Mouse (Mus musculus) MEL (cell line): ENCODE measurements at regions not wholly inside any gene's neighbourhood (a gene's known extent, or its start where the extent isn't known, plus 50 kb on each side); places are given as distances from the start of the nearest gene placed in this dataset.

Source experiments
- DNase-seq: peaks from one replicate; pipeline ENCODE4 v3.0.0; 2011; ENCODE audit warnings: low read depth, low spot score
- H3K27ac ChIP-seq: 2 replicates; pipeline ENCODE4 v1.5.1; 2012; ENCODE audit warnings: low read depth, mild to moderate bottlenecking, control low read depth, low read length, moderate library complexity; ENCODE audit not compliant: control insufficient read depth
- H3K27me3 ChIP-seq, 2 experiments: fragments of 150-350 bp in 1 of 2; sonication (generic) in 1 of 2; 2 replicates each; pipeline ENCODE4 v1.6.1; 2012; ENCODE audit warnings: low read length in 2 of 2, mild to moderate bottlenecking in 2 of 2, improper control_type of control experiment in 1 of 2, moderate library complexity in 1 of 2; ENCODE audit not compliant: insufficient read depth in 2 of 2, control insufficient read depth in 1 of 2
- H3K36me3 ChIP-seq, 2 experiments: 2 replicates each; pipeline ENCODE4 v1.6.1; 2012 to 2014; ENCODE audit warnings: low read length in 2 of 2, improper control_type of control experiment in 1 of 2, inconsistent platforms in 1 of 2, mild to moderate bottlenecking in 1 of 2; ENCODE audit not compliant: insufficient read depth in 2 of 2, control insufficient read depth in 1 of 2
- H3K4me1 ChIP-seq, 2 experiments: fragments of 150-350 bp in 1 of 2; sonication (generic) in 1 of 2; 2 replicates each; pipeline ENCODE4 v1.6.1; 2012; ENCODE audit warnings: low read length in 2 of 2, improper control_type of control experiment in 1 of 2, mild to moderate bottlenecking in 1 of 2; ENCODE audit not compliant: insufficient read depth in 2 of 2, control insufficient read depth in 1 of 2
- H3K4me3 ChIP-seq, 2 experiments: fragments of 150-350 bp in 1 of 2; sonication (generic) in 1 of 2; 2 replicates each; pipeline ENCODE4 v1.5.1; 2012; ENCODE audit warnings: low read depth in 2 of 2, low read length in 2 of 2, mild to moderate bottlenecking in 2 of 2, moderate library complexity in 2 of 2, control low read depth in 1 of 2, improper control_type of control experiment in 1 of 2; ENCODE audit not compliant: control insufficient read depth in 1 of 2, insufficient read depth in 1 of 2
- H3K79me2 ChIP-seq: 2 replicates; pipeline ENCODE4 v1.6.1; 2012; ENCODE audit warnings: mild to moderate bottlenecking, low read length, moderate library complexity; ENCODE audit not compliant: control insufficient read depth, poor library complexity, insufficient read depth
- H3K9ac ChIP-seq: 2 replicates; pipeline ENCODE4 v1.6.1; 2012; ENCODE audit warnings: low read depth, mild to moderate bottlenecking, control low read depth, low read length, moderate library complexity; ENCODE audit not compliant: control insufficient read depth, poor library complexity, severe bottlenecking
- H3K9me3 ChIP-seq: fragments of 150-350 bp; sonication (generic); replicated peaks from 2 replicates; pipeline ENCODE4 v1.6.1; 2012; ENCODE audit warnings: mild to moderate bottlenecking, low read length, improper control_type of control experiment, moderate library complexity; ENCODE audit not compliant: insufficient read depth
- CHD1 ChIP-seq: IDR thresholded peaks from 2 replicates; pipeline ENCODE4 v1.6.1; 2012; ENCODE audit warnings: low read depth, mild to moderate bottlenecking, inconsistent platforms, low read length, improper control_type of control experiment
- CTCF ChIP-seq, 3 experiments: IDR thresholded peaks in 2 of 3; conservative IDR thresholded peaks in 1 of 3; 2 replicates each; pipeline ENCODE4 v1.5.1; 2011 to 2012; ENCODE audit warnings: low read length in 3 of 3, low read depth in 2 of 3, mild to moderate bottlenecking in 2 of 3, improper control_type of control experiment in 1 of 3, inconsistent platforms in 1 of 3, mixed read lengths in 1 of 3, moderate library complexity in 1 of 3; ENCODE audit not compliant: control insufficient read depth in 1 of 3, insufficient read depth in 1 of 3, poor library complexity in 1 of 3, severe bottlenecking in 1 of 3
- ELF1 ChIP-seq: IDR thresholded peaks from 2 replicates; pipeline ENCODE4 v1.6.1; 2014; ENCODE audit warnings: low read depth, mild to moderate bottlenecking, inconsistent platforms, low read length, improper control_type of control experiment, moderate library complexity
- EP300 ChIP-seq, 2 experiments: IDR thresholded peaks; 2 replicates each; pipeline ENCODE4 v1.6.1; 2011; ENCODE audit warnings: improper control_type of control experiment in 2 of 2, low read length in 2 of 2, low read depth in 1 of 2, mild to moderate bottlenecking in 1 of 2
- ETS1 ChIP-seq: IDR thresholded peaks from 2 replicates; pipeline ENCODE4 v1.6.1; 2012; ENCODE audit warnings: low read depth, mild to moderate bottlenecking, inconsistent platforms, low read length, improper control_type of control experiment, moderate library complexity
- GATA1 ChIP-seq: IDR thresholded peaks from 2 replicates; pipeline ENCODE4 v1.6.1; 2011; ENCODE audit warnings: low read depth, low read length, improper control_type of control experiment
- HCFC1 ChIP-seq: IDR thresholded peaks from 2 replicates; pipeline ENCODE4 v1.6.1; 2012; ENCODE audit warnings: low read depth, mild to moderate bottlenecking, inconsistent platforms, low read length, improper control_type of control experiment, moderate library complexity
- JUND ChIP-seq: IDR thresholded peaks from 2 replicates; pipeline ENCODE4 v1.6.1; 2011; ENCODE audit warnings: low read depth, mild to moderate bottlenecking, improper control_type of control experiment, low read length
- MAX ChIP-seq: IDR thresholded peaks from 2 replicates; pipeline ENCODE4 v1.6.1; 2011; ENCODE audit warnings: low read length, improper control_type of control experiment
- MXI1 ChIP-seq: IDR thresholded peaks from 2 replicates; pipeline ENCODE4 v1.6.1; 2011; ENCODE audit warnings: mild to moderate bottlenecking, low read depth, low read length, improper control_type of control experiment
- MYB ChIP-seq: IDR thresholded peaks from 2 replicates; pipeline ENCODE4 v1.6.1; 2011; ENCODE audit warnings: mild to moderate bottlenecking, low read depth, low read length, improper control_type of control experiment
- MYC ChIP-seq: IDR thresholded peaks from 2 replicates; pipeline ENCODE4 v1.6.1; 2011; ENCODE audit warnings: low read depth, mild to moderate bottlenecking, low read length, improper control_type of control experiment, moderate library complexity
- NRF1 ChIP-seq: IDR thresholded peaks from 2 replicates; pipeline ENCODE4 v1.6.1; 2014; ENCODE audit warnings: low read depth, mild to moderate bottlenecking, inconsistent platforms, low read length, improper control_type of control experiment, moderate library complexity; ENCODE audit not compliant: poor library complexity, insufficient read depth, severe bottlenecking
- POLR2AphosphoS2 ChIP-seq: IDR thresholded peaks from 2 replicates; pipeline ENCODE4 v1.6.1; 2011; ENCODE audit warnings: low read length, improper control_type of control experiment
- POLR2AphosphoS5 ChIP-seq: IDR thresholded peaks from 2 replicates; pipeline ENCODE4 v1.6.1; 2012; ENCODE audit warnings: low read depth, borderline replicate concordance, mild to moderate bottlenecking, inconsistent platforms, low read length, moderate library complexity, mixed read lengths
- RAD21 ChIP-seq: IDR thresholded peaks from 2 replicates; pipeline ENCODE4 v1.6.1; 2011; ENCODE audit warnings: mild to moderate bottlenecking, low read depth, low read length, improper control_type of control experiment
- RCOR1 ChIP-seq: IDR thresholded peaks from 2 replicates; pipeline ENCODE4 v1.6.1; 2012; ENCODE audit warnings: low read depth, mild to moderate bottlenecking, inconsistent platforms, low read length, improper control_type of control experiment
- SIN3A ChIP-seq: IDR thresholded peaks from 2 replicates; pipeline ENCODE4 v1.6.1; 2012; ENCODE audit warnings: low read length, improper control_type of control experiment, inconsistent platforms
- SMC3 ChIP-seq: IDR thresholded peaks from 2 replicates; pipeline ENCODE4 v1.6.1; 2011; ENCODE audit warnings: low read depth, low read length, improper control_type of control experiment
- TAL1 ChIP-seq: IDR thresholded peaks from 2 replicates; pipeline ENCODE4 v1.6.1; 2012; ENCODE audit warnings: mild to moderate bottlenecking, inconsistent platforms, low read length, moderate library complexity, mixed read lengths
- TCF12 ChIP-seq: IDR thresholded peaks from 2 replicates; pipeline ENCODE4 v1.6.1; 2014; ENCODE audit warnings: low read depth, mild to moderate bottlenecking, inconsistent platforms, low read length, improper control_type of control experiment, moderate library complexity
- UBTF ChIP-seq: IDR thresholded peaks from 2 replicates; pipeline ENCODE4 v1.6.1; 2012; ENCODE audit warnings: low read depth, mild to moderate bottlenecking, inconsistent platforms, low read length, improper control_type of control experiment, moderate library complexity, borderline replicate concordance; ENCODE audit not compliant: insufficient read depth
- USF2 ChIP-seq, 2 experiments: IDR thresholded peaks; 2 replicates each; pipeline ENCODE4 v1.6.1; 2011 to 2012; ENCODE audit warnings: improper control_type of control experiment in 2 of 2, low read length in 2 of 2, borderline replicate concordance in 1 of 2, inconsistent platforms in 1 of 2, low read depth in 1 of 2, mild to moderate bottlenecking in 1 of 2; ENCODE audit not compliant: insufficient read depth in 1 of 2
- ZKSCAN1 ChIP-seq: IDR thresholded peaks from 2 replicates; pipeline ENCODE4 v1.6.1; 2012; ENCODE audit warnings: low read depth, mild to moderate bottlenecking, inconsistent platforms, low read length, improper control_type of control experiment, moderate library complexity
- ZMIZ1 ChIP-seq: IDR thresholded peaks from 2 replicates; pipeline ENCODE4 v1.6.1; 2012; ENCODE audit warnings: low read depth, mild to moderate bottlenecking, inconsistent platforms, low read length, improper control_type of control experiment, moderate library complexity
- ZNF384 ChIP-seq: IDR thresholded peaks from 2 replicates; pipeline ENCODE4 v1.6.1; 2012; ENCODE audit warnings: low read depth, mild to moderate bottlenecking, inconsistent platforms, low read length, improper control_type of control experiment

GRCm38 (mm10) chr8:88939071-88939746 is 104.8 kb downstream of the Sall1 start:
- Histone ChIP-seq H3K27me3 (no peaks in the 10 kb centered on the region), H3K27ac (no peak overlapping the region), H3K4me3 (no peak overlapping the region)

DNA sequence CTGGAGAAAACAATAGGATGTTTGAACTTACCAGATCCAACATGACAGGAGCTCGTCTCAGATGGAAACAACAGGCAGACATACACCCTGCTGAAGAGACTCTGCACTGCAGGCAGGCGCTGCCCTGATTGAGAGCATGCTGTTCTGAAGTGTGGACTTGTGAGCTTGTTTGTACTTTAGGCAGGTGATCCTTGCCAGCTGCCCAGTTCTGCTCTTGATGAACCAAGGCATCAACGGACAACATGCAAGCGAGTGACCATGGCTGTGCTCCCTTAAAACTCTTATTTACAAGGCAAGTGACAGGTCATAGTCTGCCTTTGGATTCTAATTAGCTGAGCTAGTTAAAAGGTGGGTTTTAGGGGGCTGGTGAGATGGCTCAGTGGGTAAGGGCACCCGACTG is 109.3 kb downstream of the Sall1 start:
- H3K36me3 ChIP-seq, result no peaks in the 10 kb centered on the region
- no peak overlapping the region for H3K27ac ChIP-seq
- no peak for TF ChIP-seq EP300 (IDR thresholded peaks at IDR 0.05; ENCODE audit: low read depth in 1 of 2, low read length in 2 of 2)
- no peak for TF ChIP-seq CTCF (IDR thresholded peaks at IDR 0.05 in 2 of 3, conservative IDR thresholded peaks at IDR 0.05 in 1 of 3; ENCODE audit: control insufficient read depth in 1 of 3, insufficient read depth in 1 of 3, low read depth in 2 of 3, low read length in 3 of 3, poor library complexity in 1 of 3, severe bottlenecking in 1 of 3)
- no peak for TF ChIP-seq ZNF384
- TF ChIP-seq MAX, result no peak
- TF ChIP-seq MYB, result no peak
- no peak for TF ChIP-seq JUND
- TF ChIP-seq GATA1, result no peak
- TF ChIP-seq USF2 (IDR thresholded peaks at IDR 0.05; ENCODE audit: borderline replicate concordance in 1 of 2, insufficient read depth in 1 of 2, low read depth in 1 of 2, low read length in 2 of 2), result no peak
- TF ChIP-seq SMC3, result no peak
- TF ChIP-seq RCOR1, result no peak
- no peak for TF ChIP-seq TCF12
- no peak for TF ChIP-seq CHD1
- no peak for TF ChIP-seq MXI1
- no peak for TF ChIP-seq MYC
- no peak for TF ChIP-seq ETS1
- TF ChIP-seq NRF1, result no peak
- no peak for TF ChIP-seq TAL1
- no peak for TF ChIP-seq ZKSCAN1
- no peak overlapping the region for H3K4me3 ChIP-seq
- no peaks in the 10 kb centered on the region for H3K27me3 ChIP-seq
- no peaks in the 10 kb centered on the region for H3K9me3 ChIP-seq
- no peaks in the 10 kb centered on the region for H3K79me2 ChIP-seq
- DNase-seq, result no peak
- no peaks in the 10 kb centered on the region for H3K4me1 ChIP-seq
- H3K9ac ChIP-seq, result no peak overlapping the region

More at GRCm38 (mm10) chr8:88939071-88939746, 104.8 kb downstream of the Sall1 start:
- no peaks in the 10 kb centered on the region for H3K36me3 ChIP-seq
- TF ChIP-seq UBTF (no peak), GATA1 (no peak), POLR2AphosphoS5 (no peak), ETS1 (no peak), ZNF384 (no peak), ELF1 (no peak), HCFC1 (no peak), TCF12 (no peak), POLR2AphosphoS2 (no peak), SIN3A (no peak), NRF1 (no peak), RAD21 (no peak), ZMIZ1 (no peak)
- H3K9me3 ChIP-seq, result no peaks in the 10 kb centered on the region
- H3K9ac ChIP-seq, result no peak overlapping the region
- no peaks in the 10 kb centered on the region for H3K4me1 ChIP-seq
- H3K79me2 ChIP-seq, result no peaks in the 10 kb centered on the region
- DNase-seq, result no peak
